Comparison of ENCODE assay signal across 9 mouse cellular contexts in the genomic region with DNA sequence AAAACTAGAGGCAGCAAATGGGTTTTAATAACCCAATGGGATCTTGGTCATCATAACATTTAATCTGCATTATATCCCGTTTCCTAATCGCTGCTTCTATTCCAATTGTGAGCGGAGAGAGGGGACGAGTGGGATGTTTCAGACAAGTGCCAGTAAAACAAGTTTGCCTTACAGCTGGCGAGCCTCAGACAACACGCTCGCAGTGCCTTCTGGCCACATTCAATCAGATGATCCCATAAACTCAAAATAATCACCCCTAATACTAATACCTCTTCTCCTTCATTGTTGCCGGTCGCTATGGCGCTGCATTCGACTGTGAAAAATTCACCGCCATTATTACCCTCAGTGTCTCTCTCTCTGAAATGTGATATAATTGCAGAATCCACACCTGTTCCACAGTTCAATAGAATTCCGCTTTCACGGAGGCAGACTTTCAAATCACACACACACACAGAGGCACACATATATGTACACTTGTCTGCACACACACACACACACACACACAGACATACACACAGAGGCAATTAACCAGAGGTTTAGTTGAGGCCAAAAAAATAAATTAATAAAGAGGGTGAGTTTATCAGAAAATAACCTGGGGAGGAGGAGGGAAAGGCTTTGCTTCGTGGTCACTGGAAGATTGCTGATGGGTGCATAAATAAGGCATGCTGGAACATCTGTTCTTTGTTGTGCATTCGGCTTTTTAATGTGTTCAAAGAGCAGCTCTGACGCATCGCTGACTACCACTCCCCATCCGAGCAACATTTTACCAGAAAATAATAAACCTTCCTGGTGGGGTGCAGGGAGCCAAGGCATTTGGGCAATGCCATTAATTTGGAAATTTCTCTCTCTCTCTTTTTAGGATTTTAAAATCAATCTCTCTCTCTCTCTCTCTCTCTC.
DNase-seq lines count a peak whose midpoint lies in the region; ATAC-seq lines count a peak whose summit lies in the region.
"Had no signal": no experiment of that assay in that cellular context is flagged by ENCODE, and none has a peak within 500 bp of the region (broad histone marks: within the 10 kb centered on the region; RNA-seq: fewer than 3 reads in every experiment).

No protein-coding gene starts in this region.

- H3K4me3 ChIP-seq in hindbrain, embryonic 13.5 days, result peak overlapping the region; percentile 14; the same call in 1 of the 2 replicates
- H3K4me3 ChIP-seq: liver, embryonic 15.5 days had no signal

- H3K27me3 ChIP-seq in hindbrain, embryonic 13.5 days, result no peaks in the 10 kb centered on the region
- H3K27me3 ChIP-seq: liver, embryonic 15.5 days had no signal

- no peaks in the 10 kb centered on the region for H3K36me3 ChIP-seq in hindbrain, embryonic 13.5 days
- H3K36me3 ChIP-seq: liver, embryonic 15.5 days had no signal

- peaks cover 20% of the 10 kb centered on the region for H3K4me1 ChIP-seq in hindbrain, embryonic 13.5 days (replicated peaks)
- H3K4me1 ChIP-seq: liver, embryonic 15.5 days had no signal

- 43% methylated on average over 19 of the region's 19 CpGs for WGBS in hindbrain, embryonic 13.5 days

- H3K4me2 ChIP-seq in hindbrain, embryonic 13.5 days, result peak overlapping the region; percentile 36
- H3K4me2 ChIP-seq: liver, embryonic 15.5 days had no signal

- 0 out of 2 replicates have a peak overlapping the region, but pooled peaks have one; percentile 0 for H3K9ac ChIP-seq in hindbrain, embryonic 13.5 days
- H3K9ac ChIP-seq: liver, embryonic 15.5 days had no signal

- ATAC-seq in hindbrain, embryonic 13.5 days (ENCODE audit: low FRiP score), result peak; percentile 74

- DNase-seq in right cerebral cortex, adult 18-20 months, result peak; percentile 6
- no peak for DNase-seq in right cerebral cortex, postnatal 36 days (ENCODE audit: low spot score in 2 of 2)
- DNase-seq in lung, postnatal 36 days, result peak; percentile 54
- DNase-seq in retina, embryonic 14.5 days (ENCODE audit: low spot score), result peak; percentile 15
- DNase-seq in thymus, postnatal 14 days, result no peak
- DNase-seq in spleen, postnatal 36 days (ENCODE audit: low spot score in 2 of 2), result no peak
- DNase-seq: cerebellum, adult 11-12 months had no signal

- H3K27ac ChIP-seq in hindbrain, embryonic 13.5 days, result peak overlapping the region; percentile 69
- H3K27ac ChIP-seq: liver, embryonic 15.5 days had no signal

- H3K9me3 ChIP-seq in hindbrain, embryonic 13.5 days, result no peaks in the 10 kb centered on the region
- H3K9me3 ChIP-seq: liver, embryonic 15.5 days had no signal

Comparison
In these comparisons a context has a peak if more than half of its experiments do, and no peak if none do; other contexts are left out.
1. DNase-seq: peak in right cerebral cortex, adult 18-20 months (single experiment), lung, postnatal 36 days (single experiment) and retina, embryonic 14.5 days (single experiment); none in right cerebral cortex, postnatal 36 days (0 of 2), thymus, postnatal 14 days (single experiment) and spleen, postnatal 36 days (0 of 2).